Comparison of ENCODE assay signal across 19 mouse cellular contexts in genomic region chr4:32165918-32166528, GRCm38 (mm10).
DNase-seq lines count a peak whose midpoint lies in the region; ATAC-seq lines count a peak whose summit lies in the region.
"Had no signal": no experiment of that assay in that cellular context is flagged by ENCODE, and none has a peak within 500 bp of the region (broad histone marks: within the 10 kb centered on the region; RNA-seq: fewer than 3 reads in every experiment).

No protein-coding gene starts in this region.

- H3K9me3 ChIP-seq in lung, embryonic 16.5 days (ENCODE audit: control insufficient read depth, low read length): no peaks in the 10 kb centered on the region
- no peaks in the 10 kb centered on the region for H3K9me3 ChIP-seq in midbrain, embryonic 15.5 days
- H3K9me3 ChIP-seq: embryonic facial prominence, embryonic 15.5 days; heart, embryonic 13.5 days; liver, embryonic 13.5 days; neural tube, embryonic 12.5 days had no signal

- peak overlapping the region; percentile 3; the same call in 1 of the 2 replicates for H3K4me2 ChIP-seq in lung, embryonic 16.5 days (ENCODE audit: low read depth, low read length)
- H3K4me2 ChIP-seq in midbrain, embryonic 15.5 days: no peak overlapping the region
- H3K4me2 ChIP-seq: embryonic facial prominence, embryonic 15.5 days; heart, embryonic 13.5 days; liver, embryonic 13.5 days; neural tube, embryonic 12.5 days had no signal

- H3K4me3 ChIP-seq in lung, embryonic 16.5 days (ENCODE audit: low read length): no peak overlapping the region
- H3K4me3 ChIP-seq in midbrain, embryonic 15.5 days: no peak overlapping the region
- H3K4me3 ChIP-seq: embryonic facial prominence, embryonic 15.5 days; heart, embryonic 13.5 days; liver, embryonic 13.5 days; neural tube, embryonic 12.5 days had no signal

- peaks cover 20% of the 10 kb centered on the region for H3K4me1 ChIP-seq in lung, embryonic 16.5 days (replicated peaks; ENCODE audit: control insufficient read depth, insufficient read depth, low read length)
- H3K4me1 ChIP-seq in midbrain, embryonic 15.5 days: peaks cover 6% of the 10 kb centered on the region; the same call in 1 of the 2 replicates

- H3K27me3 ChIP-seq in lung, embryonic 16.5 days (ENCODE audit: control insufficient read depth, insufficient read depth, low read depth, low read length): no peaks in the 10 kb centered on the region
- H3K27me3 ChIP-seq in midbrain, embryonic 15.5 days (replicated peaks): no peaks in the 10 kb centered on the region
- H3K27me3 ChIP-seq: embryonic facial prominence, embryonic 15.5 days; heart, embryonic 13.5 days; liver, embryonic 13.5 days; neural tube, embryonic 12.5 days had no signal

- no peaks in the 10 kb centered on the region for H3K36me3 ChIP-seq in lung, embryonic 16.5 days (ENCODE audit: control insufficient read depth, insufficient read depth, low read length)
- H3K36me3 ChIP-seq in midbrain, embryonic 15.5 days (replicated peaks): no peaks in the 10 kb centered on the region
- H3K36me3 ChIP-seq: embryonic facial prominence, embryonic 15.5 days; heart, embryonic 13.5 days; liver, embryonic 13.5 days; neural tube, embryonic 12.5 days had no signal

- H3K9ac ChIP-seq in lung, embryonic 16.5 days (ENCODE audit: low read length): no peak overlapping the region
- H3K9ac ChIP-seq in midbrain, embryonic 15.5 days: no peak overlapping the region
- H3K9ac ChIP-seq: embryonic facial prominence, embryonic 15.5 days; heart, embryonic 13.5 days; liver, embryonic 13.5 days; neural tube, embryonic 12.5 days had no signal

- no peak for ATAC-seq in CD4-positive, CD25-positive, alpha-beta regulatory T cell, adult 4 months
- peak; percentile 73 for ATAC-seq in lung, embryonic 16.5 days (ENCODE audit: low read depth)
- no peak for ATAC-seq in activated CD4-positive, CD25-positive, alpha-beta regulatory T cell, adult 4 months
- ATAC-seq in midbrain, embryonic 15.5 days (replicated peaks): no peak
- ATAC-seq: forebrain, embryonic 14.5 days had no signal

- peak; percentile 49 for DNase-seq in CD4-positive, CD25-positive, alpha-beta regulatory T cell, adult 2 months (ENCODE audit: low read depth, low spot score)
- DNase-seq in lung, postnatal 4 days: no peak
- DNase-seq in T-cell, adult 2 months (ENCODE audit: low spot score): peak; percentile 53
- DNase-seq in thymus, postnatal 14 days: peak; percentile 47
- DNase-seq: adrenal gland, adult 2 months; cerebellum, adult 8-10 months; heart, postnatal 4 days; kidney, postnatal 14 days; layer of hippocampus, adult 9-11 months; liver, embryonic 13.5 days; right cerebral cortex, postnatal 4 days had no signal

- peak overlapping the region; percentile 63 for H3K27ac ChIP-seq in lung, embryonic 16.5 days (ENCODE audit: low read length)
- no peak overlapping the region for H3K27ac ChIP-seq in midbrain, embryonic 15.5 days
- H3K27ac ChIP-seq: embryonic facial prominence, embryonic 15.5 days; heart, embryonic 13.5 days; liver, embryonic 13.5 days; neural tube, embryonic 12.5 days had no signal

- WGBS in lung, embryonic 16.5 days: 40% methylated on average over 12 of the region's 12 CpGs
- 53% methylated on average over 12 of the region's 12 CpGs for WGBS in midbrain, embryonic 15.5 days

Comparison
In these comparisons a context has a peak if more than half of its experiments do, and no peak if none do; other contexts are left out.
1. DNase-seq: peak in CD4-positive, CD25-positive, alpha-beta regulatory T cell, adult 2 months (single experiment), T-cell, adult 2 months (single experiment) and thymus, postnatal 14 days (single experiment); none in lung, postnatal 4 days (0 of 2).